Mouse (Mus musculus) hindbrain, embryonic 12.5 days (tissue): Measurements from ENCODE around the gene Oasl1. TPM values are rescaled to one million over a fixed set of nuclear protein-coding genes. Genes with fewer than 3 reads are reported as not detected.
A peak's percentile ranks its signal among the peaks of the same experiment; 100 is the strongest.

Experiments
- ATAC-seq: fragments of 200-750 bp; cut with Nextera tagmentation; 2 replicates; pipeline ENCODE4 v1.8.0; 2017; ENCODE audit warnings: moderate TSS enrichment; ENCODE audit not compliant: low FRiP score
- H3K27ac ChIP-seq: fragments of 300-500 bp; sonication (generic); 2 replicates; pipeline ENCODE4 v1.5.1; 2016; ENCODE audit warnings: mild to moderate bottlenecking
- H3K27me3 ChIP-seq: fragments of 300-500 bp; sonication (generic); 2 replicates; pipeline ENCODE4 v1.6.1; 2016; ENCODE audit warnings: mild to moderate bottlenecking
- H3K36me3 ChIP-seq: fragments of 300-500 bp; sonication (generic); 2 replicates; pipeline ENCODE4 v1.6.1; 2016; ENCODE audit warnings: mild to moderate bottlenecking
- H3K4me1 ChIP-seq: fragments of 300-500 bp; sonication (generic); 2 replicates; pipeline ENCODE4 v1.6.1; 2016
- H3K4me2 ChIP-seq: fragments of 300-500 bp; sonication (generic); replicated peaks from 2 replicates; pipeline ENCODE4 v1.6.1; 2016; ENCODE audit warnings: mild to moderate bottlenecking
- H3K4me3 ChIP-seq: fragments of 300-500 bp; sonication (generic); 2 replicates; pipeline ENCODE4 v1.5.1; 2016; ENCODE audit warnings: mild to moderate bottlenecking
- H3K9ac ChIP-seq: fragments of 300-500 bp; sonication (generic); 2 replicates; pipeline ENCODE4 v1.6.1; 2016; ENCODE audit warnings: mild to moderate bottlenecking, moderate library complexity
- H3K9me3 ChIP-seq: fragments of 300-500 bp; sonication (generic); replicated peaks from 2 replicates; pipeline ENCODE4 v1.6.1; 2016; ENCODE audit warnings: mild to moderate bottlenecking
- WGBS: fragments of 180-500 bp; shearing (Covaris S2); methylation state at CpG from one replicate; pipeline ENCODE4 v1.1.7; 2016; 5-methylcytosine and 5-hydroxymethylcytosine counted together
- polyA plus RNA-seq: library from polyadenylated mRNA; unstranded; fragments of >200 nt; fragmentation: Nextera tagmentation; extraction: Ambion mirVana; gene quantifications from 2 replicates; pipeline ENCODE4 v1.2.1, GENCODE M21; 2016

The Oasl1 gene
- polyA plus RNA-seq, 1 experiment from 2014 or later: 0.13 TPM

GRCm38 (mm10) chr5:114961590-114962360, 38.7 kb downstream of the Oasl1 start:
- Histone ChIP-seq H3K27ac (no peak overlapping the region), H3K9ac (no peak overlapping the region), H3K4me3 (no peak overlapping the region), H3K4me2 (no peak overlapping the region), H3K27me3 (no peaks in the 10 kb centered on the region; the same call in none of the 2 replicates), H3K36me3 (no peaks in the 10 kb centered on the region), H3K9me3 (no peaks in the 10 kb centered on the region), H3K4me1 (peaks cover 8% of the 10 kb centered on the region)
- WGBS: 35% methylated on average over 4 of the region's 4 CpGs
- no peak; the same call in 1 of the 2 replicates for ATAC-seq

GRCm38 (mm10) chr5:114964315-114964966, 41.4 kb downstream of the Oasl1 start:
- Histone ChIP-seq H3K4me3 (no peak overlapping the region), H3K9ac (no peak overlapping the region), H3K4me2 (no peak overlapping the region), H3K4me1 (peaks cover 13% of the 10 kb centered on the region), H3K36me3 (no peaks in the 10 kb centered on the region), H3K27ac (no peak overlapping the region), H3K27me3 (peaks cover 17% of the 10 kb centered on the region), H3K9me3 (no peaks in the 10 kb centered on the region)
- ATAC-seq: no peak
- 66% methylated on average over 7 of the region's 7 CpGs for WGBS

- Histone ChIP-seq H3K36me3 (no peaks in the 10 kb centered on the region), H3K4me3 (no peak overlapping the region), H3K27me3 (peaks cover 23% of the 10 kb centered on the region), H3K4me1 (peaks cover 13% of the 10 kb centered on the region), H3K9ac (no peak overlapping the region), H3K27ac (no peak overlapping the region), H3K4me2 (no peak overlapping the region), H3K9me3 (no peaks in the 10 kb centered on the region)
- no peak for ATAC-seq
- WGBS: 67% methylated on average over 17 of the region's 17 CpGs
Observed at GRCm38 (mm10) chr5:114964967-114965898, 42.2 kb downstream of the Oasl1 start.

GRCm38 (mm10) chr5:114967523-114968268, 44.7 kb downstream of the Oasl1 start:
- H3K4me2 ChIP-seq: no peak overlapping the region
- WGBS: 33% methylated on average over 14 of the region's 14 CpGs

GRCm38 (mm10) chr5:114968651-114969050, 45.6 kb downstream of the Oasl1 start:
- no peak for ATAC-seq
- WGBS: 19% methylated on average over 7 of the region's 7 CpGs
- Histone ChIP-seq H3K27ac (no peak overlapping the region), H3K27me3 (peaks cover 23% of the 10 kb centered on the region), H3K4me1 (0 out of 2 replicates have a peak, but pooled peaks cover 5% of the 10 kb centered on the region), H3K36me3 (no peaks in the 10 kb centered on the region), H3K4me3 (no peak overlapping the region), H3K4me2 (no peak overlapping the region), H3K9me3 (no peaks in the 10 kb centered on the region), H3K9ac (0 out of 2 replicates have a peak overlapping the region, but pooled peaks have one; percentile 27)

More at GRCm38 (mm10) chr5:114967523-114968268, 44.7 kb downstream of the Oasl1 start:
- peaks cover 23% of the 10 kb centered on the region for H3K27me3 ChIP-seq
- H3K9me3 ChIP-seq: no peaks in the 10 kb centered on the region
- no peak overlapping the region for H3K4me3 ChIP-seq
- no peak overlapping the region for H3K9ac ChIP-seq
- no peak for ATAC-seq
- 0 out of 2 replicates have a peak, but pooled peaks cover 5% of the 10 kb centered on the region for H3K4me1 ChIP-seq
- no peaks in the 10 kb centered on the region for H3K36me3 ChIP-seq
- no peak overlapping the region for H3K27ac ChIP-seq

GRCm38 (mm10) chr5:114969064-114969463, 46.0 kb downstream of the Oasl1 start:
- no peak overlapping the region for H3K4me3 ChIP-seq
- peaks cover 23% of the 10 kb centered on the region for H3K27me3 ChIP-seq
- WGBS: 14% methylated on average over 4 of the region's 4 CpGs
- H3K27ac ChIP-seq: no peak overlapping the region
- H3K4me2 ChIP-seq: no peak overlapping the region
- no peak overlapping the region for H3K9ac ChIP-seq
- H3K36me3 ChIP-seq: no peaks in the 10 kb centered on the region
- ATAC-seq: no peak
- H3K4me1 ChIP-seq: 0 out of 2 replicates have a peak, but pooled peaks cover 5% of the 10 kb centered on the region
- H3K9me3 ChIP-seq: no peaks in the 10 kb centered on the region

- Histone ChIP-seq H3K9me3 (no peaks in the 10 kb centered on the region), H3K27me3 (peaks cover 23% of the 10 kb centered on the region), H3K27ac (no peak overlapping the region), H3K4me2 (no peak overlapping the region), H3K36me3 (no peaks in the 10 kb centered on the region), H3K4me1 (0 out of 2 replicates have a peak, but pooled peaks cover 5% of the 10 kb centered on the region), H3K4me3 (no peak overlapping the region), H3K9ac (no peak overlapping the region)
- ATAC-seq: no peak
- 51% methylated on average over 13 of the region's 13 CpGs for WGBS
Observed at GRCm38 (mm10) chr5:114969609-114970215, 46.7 kb downstream of the Oasl1 start.

- H3K9me3 ChIP-seq: no peaks in the 10 kb centered on the region
- no peak within 1 kb of the TSS for H3K4me2 ChIP-seq
- 79% methylated on average over 17 of the region's 17 CpGs for WGBS
- no peak within 1 kb of the TSS for H3K27ac ChIP-seq
- H3K4me3 ChIP-seq: no peak within 1 kb of the TSS
- H3K4me1 ChIP-seq: 0 out of 2 replicates have a peak, but pooled peaks cover 5% of the 10 kb centered on the region
- peaks cover 23% of the 10 kb centered on the region for H3K27me3 ChIP-seq
- no peak for ATAC-seq
- no peaks in the 10 kb centered on the region for H3K36me3 ChIP-seq
- H3K9ac ChIP-seq: no peak within 1 kb of the TSS
Observed at GRCm38 (mm10) chr5:114970824-114971227, 47.8 kb downstream of the Oasl1 start, which contains the start of gene Hnf1a. Gene Hnf1a (minus strand): TSS chr5:114971094.

- H3K4me2 ChIP-seq: no peak overlapping the region
- 81% methylated on average over 9 of the region's 9 CpGs for WGBS
- no peaks in the 10 kb centered on the region for H3K36me3 ChIP-seq
- no peak for ATAC-seq
- H3K27me3 ChIP-seq: peaks cover 23% of the 10 kb centered on the region
- H3K4me3 ChIP-seq: no peak overlapping the region
- no peaks in the 10 kb centered on the region for H3K9me3 ChIP-seq
- no peak overlapping the region for H3K27ac ChIP-seq
- H3K4me1 ChIP-seq: 0 out of 2 replicates have a peak, but pooled peaks cover 5% of the 10 kb centered on the region
- H3K9ac ChIP-seq: no peak overlapping the region
Observed at GRCm38 (mm10) chr5:114972201-114972600, 49.2 kb downstream of the Oasl1 start.

GRCm38 (mm10) chr5:114973131-114973530, 50.1 kb downstream of the Oasl1 start:
- no peak overlapping the region for H3K9ac ChIP-seq
- no peak overlapping the region for H3K27ac ChIP-seq
- no peak overlapping the region for H3K4me3 ChIP-seq
- 0 out of 2 replicates have a peak, but pooled peaks cover 5% of the 10 kb centered on the region for H3K4me1 ChIP-seq
- H3K9me3 ChIP-seq: no peaks in the 10 kb centered on the region
- no peak for ATAC-seq
- H3K27me3 ChIP-seq: peaks cover 17% of the 10 kb centered on the region
- H3K4me2 ChIP-seq: no peak overlapping the region
- no peaks in the 10 kb centered on the region for H3K36me3 ChIP-seq
- 76% methylated on average over 8 of the region's 8 CpGs for WGBS

- Histone ChIP-seq H3K4me1 (peaks cover 11% of the 10 kb centered on the region), H3K9ac (no peak overlapping the region), H3K9me3 (no peaks in the 10 kb centered on the region), H3K4me3 (no peak overlapping the region), H3K36me3 (no peaks in the 10 kb centered on the region), H3K27ac (no peak overlapping the region), H3K27me3 (peaks cover 6% of the 10 kb centered on the region), H3K4me2 (no peak overlapping the region)
- ATAC-seq: no peak
Observed at GRCm38 (mm10) chr5:114976935-114977334, 53.9 kb downstream of the Oasl1 start.
